Mouse (Mus musculus) neural tube, embryonic 15.5 days (tissue): ENCODE measurements around the gene Flnb. TPM values are rescaled to one million over a fixed set of nuclear protein-coding genes. Genes with fewer than 3 reads are reported as not detected.

Experiments used
- ATAC-seq: fragments of 200-750 bp; cut with Nextera tagmentation; 2 replicates; pipeline ENCODE4 v1.8.0; 2017; ENCODE audit warnings: mild to moderate bottlenecking, moderate TSS enrichment, moderate library complexity; ENCODE audit not compliant: low FRiP score
- H3K27ac ChIP-seq: fragments of 300-500 bp; sonication (generic); replicated peaks from 2 replicates; pipeline ENCODE4 v1.5.1; 2015; ENCODE audit warnings: mild to moderate bottlenecking, inconsistent platforms
- H3K27me3 ChIP-seq: fragments of 300-500 bp; sonication (generic); replicated peaks from 2 replicates; pipeline ENCODE4 v1.6.1; 2015; ENCODE audit warnings: inconsistent platforms
- H3K36me3 ChIP-seq: fragments of 300-500 bp; sonication (generic); 2 replicates; pipeline ENCODE4 v1.6.1; 2015; ENCODE audit warnings: inconsistent platforms
- H3K4me1 ChIP-seq: fragments of 300-500 bp; sonication (generic); 2 replicates; pipeline ENCODE4 v1.6.1; 2015; ENCODE audit warnings: inconsistent platforms
- H3K4me2 ChIP-seq: fragments of 300-500 bp; sonication (generic); 2 replicates; pipeline ENCODE4 v1.6.1; 2015; ENCODE audit warnings: inconsistent platforms, mild to moderate bottlenecking, moderate library complexity
- H3K4me3 ChIP-seq: fragments of 300-500 bp; sonication (generic); replicated peaks from 2 replicates; pipeline ENCODE4 v1.5.1; 2015; ENCODE audit warnings: mild to moderate bottlenecking, inconsistent platforms
- H3K9ac ChIP-seq: fragments of 300-500 bp; sonication (generic); replicated peaks from 2 replicates; pipeline ENCODE4 v1.6.1; 2015; ENCODE audit warnings: mild to moderate bottlenecking, inconsistent platforms
- H3K9me3 ChIP-seq: fragments of 300-500 bp; sonication (generic); replicated peaks from 2 replicates; pipeline ENCODE4 v1.6.1; 2016; ENCODE audit warnings: inconsistent platforms
- WGBS: fragments of 180-500 bp; shearing (Covaris S2); methylation state at CpG from one replicate; pipeline ENCODE4 v1.1.7; 2015; ENCODE audit warnings: mixed read lengths; 5-methylcytosine and 5-hydroxymethylcytosine counted together
- polyA plus RNA-seq: library from polyadenylated mRNA; unstranded; fragments of >200 nt; fragmentation: Nextera tagmentation; extraction: Ambion mirVana; gene quantifications from 2 replicates; pipeline ENCODE4 v1.2.1, GENCODE M21; 2015

Flnb gene
- polyA plus RNA-seq, 1 experiment from 2014 or later: 6.8 TPM

GRCm38 (mm10) chr14:7957049-7957448 is 139.3 kb downstream of the Flnb start, which contains the start of gene Gm45521:
TSS of gene Gm45521 (plus strand) at chr14:7957288.
- no peak within 1 kb of the TSS for H3K4me3 ChIP-seq
- WGBS: 49% methylated on average over 9 of the region's 9 CpGs
- no peaks in the 10 kb centered on the region for H3K9me3 ChIP-seq
- no peaks in the 10 kb centered on the region for H3K36me3 ChIP-seq
- no peak within 1 kb of the TSS for H3K27ac ChIP-seq
- no peak for ATAC-seq
- H3K9ac ChIP-seq: no peak within 1 kb of the TSS
- H3K4me1 ChIP-seq: 0 out of 2 replicates have a peak, but pooled peaks cover 7% of the 10 kb centered on the region
- H3K4me2 ChIP-seq: no peak within 1 kb of the TSS
- no peaks in the 10 kb centered on the region for H3K27me3 ChIP-seq

DNA sequence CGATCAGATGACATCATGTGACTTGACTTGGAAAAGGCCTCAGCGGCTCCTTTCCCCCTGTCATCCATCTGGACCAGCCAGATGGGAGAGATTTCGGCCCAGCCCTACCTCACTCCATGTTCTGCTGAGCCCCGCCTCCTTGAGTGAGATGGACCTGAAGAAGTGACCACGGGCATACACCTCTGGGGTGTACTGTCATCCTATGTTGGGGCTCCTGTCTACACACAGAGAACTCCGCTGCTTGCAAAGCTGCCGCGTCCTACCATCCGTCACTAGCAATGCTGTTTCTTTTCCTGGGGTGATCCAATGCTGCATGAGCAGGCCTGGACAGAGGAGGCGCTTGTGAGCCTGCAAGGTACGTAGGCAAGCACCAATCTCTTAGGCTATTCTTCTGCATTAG is 142.9 kb downstream of the Flnb start:
- Histone ChIP-seq H3K4me1 (no peaks in the 10 kb centered on the region), H3K4me3 (no peak overlapping the region), H3K4me2 (no peak overlapping the region), H3K9me3 (no peaks in the 10 kb centered on the region), H3K27ac (no peak overlapping the region), H3K36me3 (no peaks in the 10 kb centered on the region), H3K9ac (no peak overlapping the region), H3K27me3 (no peaks in the 10 kb centered on the region)
- WGBS: 57% methylated on average over 11 of the region's 11 CpGs
- peak; percentile 48 for ATAC-seq

- H3K9me3 ChIP-seq: no peaks in the 10 kb centered on the region
- WGBS: 52% methylated on average over 5 of the region's 5 CpGs
- ATAC-seq: no peak
- no peaks in the 10 kb centered on the region for H3K4me1 ChIP-seq
- H3K4me3 ChIP-seq: no peak overlapping the region
- no peaks in the 10 kb centered on the region for H3K36me3 ChIP-seq
- no peaks in the 10 kb centered on the region for H3K27me3 ChIP-seq
- H3K27ac ChIP-seq: no peak overlapping the region
- H3K9ac ChIP-seq: no peak overlapping the region
- no peak overlapping the region for H3K4me2 ChIP-seq
These were observed 144.0 kb downstream of the Flnb start for GRCm38 (mm10) chr14:7961714-7962113.

DNA sequence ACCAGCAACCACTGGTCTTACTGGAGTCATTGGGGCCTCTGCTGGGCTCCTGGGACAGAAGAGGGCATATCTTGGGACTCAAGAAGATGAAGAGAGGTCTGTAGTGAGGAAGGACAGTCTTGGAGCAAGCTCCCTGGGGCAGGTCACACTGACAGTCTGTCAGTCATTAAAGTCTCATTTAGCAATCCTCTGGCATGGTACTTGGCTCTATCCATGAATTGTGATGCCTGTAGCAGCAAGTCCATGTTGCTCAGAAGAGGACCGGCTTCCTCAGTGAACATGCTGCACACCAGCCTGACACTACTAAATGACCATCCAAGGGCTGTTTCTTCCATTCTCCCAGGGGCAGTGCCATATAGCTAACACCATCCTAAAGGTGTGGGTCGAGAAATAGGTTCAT is 144.9 kb downstream of the Flnb start:
- Histone ChIP-seq H3K4me2 (no peak overlapping the region), H3K27me3 (no peaks in the 10 kb centered on the region), H3K27ac (no peak overlapping the region), H3K4me3 (no peak overlapping the region), H3K9me3 (no peaks in the 10 kb centered on the region), H3K4me1 (no peaks in the 10 kb centered on the region), H3K9ac (no peak overlapping the region), H3K36me3 (no peaks in the 10 kb centered on the region)
- no peak for ATAC-seq
- 83% methylated on average over 2 of the region's 2 CpGs for WGBS

- no peak overlapping the region for H3K27ac ChIP-seq
- WGBS: 74% methylated on average over 7 of the region's 7 CpGs
- H3K9me3 ChIP-seq: no peaks in the 10 kb centered on the region
- no peak for ATAC-seq
- H3K27me3 ChIP-seq: no peaks in the 10 kb centered on the region
- H3K4me1 ChIP-seq: no peaks in the 10 kb centered on the region
- H3K9ac ChIP-seq: no peak overlapping the region
- no peak overlapping the region for H3K4me3 ChIP-seq
- H3K4me2 ChIP-seq: no peak overlapping the region
- H3K36me3 ChIP-seq: no peaks in the 10 kb centered on the region
These were observed 145.4 kb downstream of the Flnb start for GRCm38 (mm10) chr14:7963160-7963559.

DNA sequence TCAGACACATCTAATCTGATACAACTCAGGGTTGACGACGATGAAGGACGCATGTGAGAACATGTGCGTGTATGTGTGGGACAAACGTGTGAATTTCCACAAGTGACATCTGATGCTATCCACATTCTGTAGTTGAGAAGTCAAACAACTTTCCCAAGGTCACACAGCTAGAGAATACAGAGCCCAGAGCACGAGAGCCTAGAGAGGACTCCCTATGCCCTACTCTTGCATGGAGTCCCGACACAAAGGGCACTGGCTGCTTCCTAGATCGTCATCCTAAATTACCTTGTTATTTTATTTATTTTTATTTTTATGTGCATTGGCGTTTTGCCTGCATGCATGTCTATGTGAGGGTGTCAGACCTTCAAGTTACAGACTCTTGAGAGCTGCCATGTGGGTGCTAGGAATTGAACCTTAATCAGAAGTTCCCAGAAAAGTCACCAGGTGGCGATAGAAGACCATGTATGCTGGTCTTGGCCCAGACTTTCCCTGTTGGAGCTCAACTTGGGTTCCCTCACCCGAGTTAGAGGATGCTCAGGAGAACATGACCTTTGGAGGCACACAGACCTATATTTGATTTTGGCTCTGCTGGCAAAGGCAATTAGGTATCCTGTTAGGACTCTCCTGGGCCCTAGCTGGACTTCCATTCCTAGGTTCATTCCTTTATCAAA is 146.6 kb downstream of the Flnb start:
- Histone ChIP-seq H3K4me3 (no peak overlapping the region), H3K27me3 (no peaks in the 10 kb centered on the region), H3K27ac (no peak overlapping the region), H3K36me3 (no peaks in the 10 kb centered on the region), H3K4me2 (no peak overlapping the region), H3K4me1 (no peaks in the 10 kb centered on the region), H3K9ac (no peak overlapping the region), H3K9me3 (no peaks in the 10 kb centered on the region)
- WGBS: 57% methylated on average over 11 of the region's 11 CpGs
- peak; percentile 77 for ATAC-seq

GRCm38 (mm10) chr14:7971889-7972493 is 154.2 kb downstream of the Flnb start:
- Histone ChIP-seq H3K27ac (no peak overlapping the region), H3K4me2 (no peak overlapping the region), H3K9me3 (no peaks in the 10 kb centered on the region), H3K27me3 (no peaks in the 10 kb centered on the region), H3K4me1 (no peaks in the 10 kb centered on the region), H3K36me3 (no peaks in the 10 kb centered on the region), H3K4me3 (no peak overlapping the region), H3K9ac (no peak overlapping the region)
- ATAC-seq: no peak
- 72% methylated on average over 10 of the region's 10 CpGs for WGBS

DNA sequence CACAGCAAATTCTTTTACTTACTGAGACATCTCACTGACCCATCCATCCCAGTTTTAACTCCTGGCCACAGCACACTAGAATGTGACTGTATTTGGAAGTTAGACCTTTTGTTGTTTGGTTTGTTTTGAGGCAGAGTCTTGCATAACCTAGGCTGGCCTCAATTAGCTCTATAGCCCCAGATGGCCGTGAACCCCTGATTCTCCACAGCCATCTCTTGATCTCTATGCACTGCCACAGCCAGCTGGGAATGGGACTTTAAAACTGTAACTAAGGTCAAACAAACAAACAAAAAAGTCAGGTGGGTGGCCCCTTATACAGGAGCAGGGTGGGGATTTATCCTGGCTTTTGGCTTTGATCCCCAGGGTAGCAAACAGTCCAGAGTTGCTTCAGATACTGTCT is 156.9 kb downstream of the Flnb start:
- H3K36me3 ChIP-seq: no peaks in the 10 kb centered on the region
- no peaks in the 10 kb centered on the region for H3K9me3 ChIP-seq
- 88% methylated on average over 1 of the region's 1 CpGs for WGBS
- H3K27me3 ChIP-seq: no peaks in the 10 kb centered on the region
- H3K4me1 ChIP-seq: no peaks in the 10 kb centered on the region
- no peak overlapping the region for H3K9ac ChIP-seq
- no peak overlapping the region for H3K27ac ChIP-seq
- H3K4me2 ChIP-seq: no peak overlapping the region
- ATAC-seq: no peak
- H3K4me3 ChIP-seq: no peak overlapping the region

DNA sequence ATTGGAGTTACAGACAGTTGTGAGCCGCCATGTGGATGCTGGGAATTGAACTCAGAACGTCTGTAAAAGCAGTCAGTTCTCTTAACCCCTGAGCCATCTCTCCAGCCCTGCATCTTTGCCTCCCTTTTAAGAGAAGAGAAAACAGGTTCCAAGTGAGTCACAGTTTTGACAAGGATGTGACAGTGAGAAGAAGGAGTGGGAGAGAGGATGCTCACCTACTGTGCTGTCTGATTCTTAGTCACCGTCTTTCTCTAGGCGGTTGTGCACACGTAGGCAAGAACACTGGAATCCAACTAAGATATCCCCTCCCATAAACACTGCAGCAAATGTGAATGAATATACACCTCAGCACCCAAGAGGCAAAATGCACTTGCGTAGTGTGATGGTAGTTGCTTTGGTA is 157.4 kb downstream of the Flnb start:
- Histone ChIP-seq H3K27ac (no peak overlapping the region), H3K4me1 (no peaks in the 10 kb centered on the region), H3K27me3 (no peaks in the 10 kb centered on the region), H3K36me3 (no peaks in the 10 kb centered on the region), H3K9me3 (no peaks in the 10 kb centered on the region), H3K4me2 (no peak overlapping the region), H3K4me3 (no peak overlapping the region), H3K9ac (no peak overlapping the region)
- ATAC-seq: no peak
- 89% methylated on average over 6 of the region's 6 CpGs for WGBS

- H3K4me1 ChIP-seq: no peaks in the 10 kb centered on the region
- ATAC-seq: no peak
- no peak overlapping the region for H3K4me2 ChIP-seq
- no peaks in the 10 kb centered on the region for H3K9me3 ChIP-seq
- H3K36me3 ChIP-seq: no peaks in the 10 kb centered on the region
- 100% methylated on average over 1 of the region's 1 CpGs for WGBS
- no peaks in the 10 kb centered on the region for H3K27me3 ChIP-seq
- H3K9ac ChIP-seq: no peak overlapping the region
- no peak overlapping the region for H3K4me3 ChIP-seq
- no peak overlapping the region for H3K27ac ChIP-seq
These were observed 159.7 kb downstream of the Flnb start for GRCm38 (mm10) chr14:7977471-7977870.

DNA sequence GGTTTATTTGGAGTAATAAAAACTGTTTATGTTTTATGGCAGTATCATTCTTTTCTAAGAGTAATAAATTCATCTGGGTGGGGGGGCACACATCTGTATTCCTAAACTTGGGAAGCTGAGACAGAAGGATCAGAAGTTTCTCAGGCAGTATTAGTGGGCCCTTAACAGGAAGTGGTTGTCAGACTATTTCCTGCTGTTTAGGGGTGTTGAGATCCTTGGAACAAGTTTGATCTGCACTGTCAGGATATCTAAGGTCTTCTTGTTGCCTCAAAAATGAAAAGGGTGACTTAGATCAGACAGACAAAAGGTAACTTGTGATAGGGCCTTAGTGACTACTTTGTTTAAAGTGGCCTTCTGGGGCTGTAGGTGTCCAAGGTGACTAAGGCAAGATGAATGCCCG is 160.4 kb downstream of the Flnb start:
- H3K4me2 ChIP-seq: no peak overlapping the region
- no peak overlapping the region for H3K4me3 ChIP-seq
- 94% methylated on average over 1 of the region's 1 CpGs for WGBS
- no peaks in the 10 kb centered on the region for H3K4me1 ChIP-seq
- H3K27me3 ChIP-seq: no peaks in the 10 kb centered on the region
- no peak overlapping the region for H3K27ac ChIP-seq
- no peak overlapping the region for H3K9ac ChIP-seq
- ATAC-seq: no peak
- H3K9me3 ChIP-seq: no peaks in the 10 kb centered on the region
- H3K36me3 ChIP-seq: no peaks in the 10 kb centered on the region

GRCm38 (mm10) chr14:7981226-7981625 is 163.5 kb downstream of the Flnb start:
- H3K27me3 ChIP-seq: no peaks in the 10 kb centered on the region
- H3K4me3 ChIP-seq: no peak overlapping the region
- no peaks in the 10 kb centered on the region for H3K9me3 ChIP-seq
- no peak overlapping the region for H3K4me2 ChIP-seq
- no peaks in the 10 kb centered on the region for H3K4me1 ChIP-seq
- no peak overlapping the region for H3K9ac ChIP-seq
- no peak for ATAC-seq
- WGBS: 96% methylated on average over 1 of the region's 1 CpGs
- H3K36me3 ChIP-seq: no peaks in the 10 kb centered on the region
- no peak overlapping the region for H3K27ac ChIP-seq
